Mouse (Mus musculus) cerebellum, adult 2 months (tissue): Measurements from ENCODE around the gene Mtm1.

Experiments used
- CTCF ChIP-seq: fragments of 200-500 bp; IDR thresholded peaks from 2 replicates; pipeline ENCODE4 v1.5.1; 2011; ENCODE audit warnings: low read depth, mild to moderate bottlenecking, control low read depth, low read length, moderate library complexity, borderline replicate concordance; ENCODE audit not compliant: insufficient read depth
- POLR2A ChIP-seq: fragments of 200-500 bp; IDR thresholded peaks from 2 replicates; pipeline ENCODE4 v1.6.1; 2011; ENCODE audit warnings: low read length, control low read depth, borderline replicate concordance; ENCODE audit not compliant: insufficient read depth

DNA sequence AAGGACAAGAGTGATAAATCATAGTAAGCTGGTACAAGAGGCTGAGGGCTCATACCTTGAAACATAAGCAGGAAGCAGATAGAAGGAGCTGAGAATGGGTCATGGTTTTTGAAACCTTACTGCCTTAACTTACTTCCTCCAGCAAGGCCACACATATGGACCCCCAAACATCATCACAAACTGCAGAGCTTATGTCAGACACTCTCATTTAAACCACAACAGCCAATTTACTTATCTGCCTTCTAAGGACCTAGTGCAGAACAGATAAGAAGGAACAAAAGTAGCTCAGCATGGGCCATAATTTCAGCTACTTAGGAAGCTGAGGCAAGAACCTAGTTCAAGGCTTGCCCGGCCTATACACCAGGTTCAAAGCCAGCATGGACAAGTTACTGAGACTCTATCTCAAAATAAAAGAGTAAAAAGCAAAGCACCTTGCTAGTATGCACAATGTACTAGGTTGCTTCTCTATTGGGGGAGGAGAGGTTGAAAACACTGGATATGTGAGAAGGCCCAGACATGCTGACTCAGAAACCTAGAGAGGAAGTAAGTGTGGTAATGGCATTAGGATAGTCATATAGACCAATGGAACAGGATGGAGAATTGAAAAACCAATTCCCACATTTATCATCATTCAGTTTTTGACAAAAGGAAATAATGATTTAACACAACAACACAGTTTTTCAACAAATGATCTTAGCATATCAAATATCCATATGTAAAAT lies 4.6 kb upstream of the Mtm1 start:
- no peak for TF ChIP-seq CTCF
- TF ChIP-seq POLR2A, result no peak
